Mouse (Mus musculus) hindbrain, embryonic 10.5 days (tissue): ENCODE results near the gene Olfr640. TPM values are rescaled to one million over a fixed set of nuclear protein-coding genes. Genes with fewer than 3 reads are reported as not detected.

Experiments used
- DNase-seq: peaks from one replicate; pipeline ENCODE4 v3.0.0-alpha.2; 2017; ENCODE audit warnings: low spot score
- H3K27ac ChIP-seq: fragments of 300-500 bp; sonication (generic); 2 replicates; pipeline ENCODE4 v1.5.1; 2016; ENCODE audit warnings: mild to moderate bottlenecking, moderate library complexity
- H3K27me3 ChIP-seq: fragments of 300-500 bp; sonication (generic); 2 replicates; pipeline ENCODE4 v1.6.1; 2016; ENCODE audit warnings: mild to moderate bottlenecking; ENCODE audit not compliant: poor library complexity, insufficient read depth, severe bottlenecking
- H3K36me3 ChIP-seq: fragments of 300-500 bp; sonication (generic); 2 replicates; pipeline ENCODE4 v1.6.1; 2016; ENCODE audit warnings: mild to moderate bottlenecking, moderate library complexity
- H3K4me1 ChIP-seq: fragments of 300-500 bp; sonication (generic); replicated peaks from 2 replicates; pipeline ENCODE4 v1.6.1; 2016; ENCODE audit warnings: mild to moderate bottlenecking
- H3K4me3 ChIP-seq: fragments of 300-500 bp; sonication (generic); 2 replicates; pipeline ENCODE4 v1.5.1; 2016; ENCODE audit warnings: mild to moderate bottlenecking, moderate library complexity
- H3K9me3 ChIP-seq: fragments of 300-500 bp; sonication (generic); 2 replicates; pipeline ENCODE4 v1.6.1; 2016; ENCODE audit warnings: mild to moderate bottlenecking, moderate library complexity
- WGBS: fragments of 180-500 bp; shearing (Covaris S2); methylation state at CpG from one replicate; pipeline ENCODE4 v1.1.7; 2016; 5-methylcytosine and 5-hydroxymethylcytosine counted together
- polyA plus RNA-seq: library from polyadenylated mRNA; unstranded; fragments of >200 nt; fragmentation: Nextera tagmentation; extraction: Ambion mirVana; gene quantifications from 2 replicates; pipeline ENCODE4 v1.2.1, GENCODE M21; 2016

The Olfr640 gene
- not detected in 2 replicates for polyA plus RNA-seq

DNA sequence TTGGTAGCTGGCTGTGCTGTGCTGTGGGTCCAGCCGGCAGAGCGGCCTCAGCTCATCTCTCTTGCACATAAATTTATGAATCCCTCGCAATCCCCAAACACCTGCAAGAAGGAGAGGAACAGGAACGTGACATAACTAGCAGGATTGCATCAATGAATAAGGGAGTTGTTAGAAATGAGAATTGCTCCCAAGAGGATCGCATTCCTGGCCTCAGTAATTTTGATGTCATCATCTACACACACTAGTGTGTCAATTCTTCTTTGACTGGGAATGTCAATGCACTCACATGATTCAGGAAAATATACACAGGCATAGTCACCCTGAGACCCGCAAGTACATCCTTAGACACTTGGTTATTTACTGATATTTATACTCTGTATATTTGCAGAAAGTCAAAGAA is at the start of gene Olfr640:
Olfr640 (minus strand) TSS at position 101 of the 400 bp plus-strand sequence.
- no peak within 1 kb of the TSS for H3K4me3 ChIP-seq
- no peaks in the 10 kb centered on the region for H3K4me1 ChIP-seq
- H3K9me3 ChIP-seq = no peaks in the 10 kb centered on the region
- no peaks in the 10 kb centered on the region for H3K36me3 ChIP-seq
- 82% methylated on average over 6 of the region's 6 CpGs for WGBS
- no peaks in the 10 kb centered on the region for H3K27me3 ChIP-seq
- no peak within 1 kb of the TSS for H3K27ac ChIP-seq
- no peak for DNase-seq

DNA sequence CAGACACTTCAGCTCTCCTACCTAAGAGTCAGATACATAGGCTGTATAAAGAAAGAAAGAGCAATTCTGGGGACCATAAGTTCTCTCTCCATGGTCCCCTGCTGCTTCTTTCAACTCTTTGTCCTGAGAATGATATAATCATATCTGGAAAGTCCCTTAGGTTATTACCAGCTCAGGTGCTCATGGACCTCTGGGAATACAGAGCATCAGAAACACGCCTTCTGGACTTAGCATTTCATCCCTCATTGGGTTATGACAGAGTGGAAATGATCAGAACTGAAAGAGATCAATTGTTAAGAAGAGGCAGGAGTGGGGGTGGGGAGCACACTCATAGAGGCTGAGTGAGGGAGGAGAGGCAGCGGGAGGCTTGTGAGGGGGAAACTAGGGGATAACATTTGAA is 46.4 kb upstream of the Olfr640 start, which contains the start of gene Olfr644:
Olfr644 (minus strand) TSS at position 101 of the 400 bp plus-strand sequence.
- no peak for DNase-seq
- no peaks in the 10 kb centered on the region for H3K4me1 ChIP-seq
- no peaks in the 10 kb centered on the region for H3K36me3 ChIP-seq
- WGBS = 74% methylated on average over 2 of the region's 2 CpGs
- H3K27ac ChIP-seq = no peak within 1 kb of the TSS
- no peak within 1 kb of the TSS for H3K4me3 ChIP-seq
- no peaks in the 10 kb centered on the region for H3K27me3 ChIP-seq
- H3K9me3 ChIP-seq = no peaks in the 10 kb centered on the region

DNA sequence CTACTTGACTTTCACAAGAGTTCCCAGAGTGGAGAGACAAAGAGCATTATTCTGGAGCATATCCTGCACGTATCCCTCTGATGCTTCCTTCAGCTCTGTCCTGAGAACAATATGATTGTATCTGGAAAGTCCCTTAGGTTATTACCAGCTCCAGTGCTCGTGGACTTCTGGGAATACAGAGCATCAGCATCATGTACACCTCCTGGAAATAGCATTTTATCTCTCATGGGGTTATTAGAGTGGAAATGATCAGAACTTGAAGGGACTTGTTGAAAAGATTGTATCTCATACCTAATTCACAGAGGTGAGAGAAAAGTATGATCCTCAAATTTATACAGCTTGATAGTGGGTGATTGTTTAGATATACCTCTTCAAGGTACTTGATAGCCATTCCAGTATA is 36.0 kb upstream of the Olfr640 start, which contains the start of gene 4930516K23Rik:
4930516K23Rik (minus strand) TSS at position 101 of the 400 bp plus-strand sequence.
- DNase-seq = no peak
- Histone ChIP-seq H3K4me1 (no peaks in the 10 kb centered on the region), H3K9me3 (no peaks in the 10 kb centered on the region), H3K4me3 (no peak within 1 kb of the TSS), H3K27me3 (no peaks in the 10 kb centered on the region), H3K36me3 (no peaks in the 10 kb centered on the region), H3K27ac (no peak within 1 kb of the TSS)
- WGBS = 58% methylated on average over 2 of the region's 2 CpGs

DNA sequence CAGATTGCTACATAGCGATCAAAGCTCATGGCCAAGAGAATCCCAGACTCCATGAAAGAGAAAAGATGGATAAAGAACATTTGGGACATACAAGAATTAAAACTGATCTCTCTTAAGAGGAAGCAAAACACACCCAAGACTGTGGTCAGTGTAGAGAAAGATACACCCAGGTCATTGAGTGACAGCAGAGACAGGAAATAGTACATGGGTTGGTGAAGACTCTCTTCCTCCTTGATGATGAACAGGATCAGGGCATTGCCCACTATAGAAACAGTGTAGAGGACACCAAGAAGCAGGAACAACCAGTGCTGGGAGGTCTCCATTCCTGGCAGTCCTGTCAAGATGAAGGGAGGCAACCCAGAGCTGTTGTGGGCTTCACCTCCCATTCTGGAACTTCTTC is 33.8 kb upstream of the Olfr640 start:
- no peaks in the 10 kb centered on the region for H3K9me3 ChIP-seq
- WGBS = 89% methylated on average over 1 of the region's 1 CpGs

DNA sequence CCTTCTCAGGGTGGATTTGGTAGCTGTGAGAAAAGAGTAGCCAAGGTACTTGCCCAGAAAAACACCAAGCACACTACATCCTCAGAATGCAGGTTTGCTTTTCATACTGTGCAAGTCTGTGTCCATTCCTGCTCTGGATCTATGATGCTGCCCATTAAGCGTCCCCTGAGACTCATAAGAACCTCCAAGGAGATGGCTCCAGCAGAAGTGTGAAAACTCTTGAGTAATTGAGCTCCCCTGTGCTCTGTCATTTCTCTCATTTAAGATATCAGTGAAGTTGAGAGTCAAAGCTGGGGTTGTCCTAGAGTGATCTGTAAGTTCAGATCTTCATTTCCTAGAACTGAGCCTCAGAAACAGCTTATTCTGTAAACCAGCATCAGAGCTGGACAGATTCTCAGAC is 27.2 kb upstream of the Olfr640 start, which contains the start of gene Olfr642:
Olfr642 (minus strand) TSS at position 101 of the 400 bp plus-strand sequence.
- WGBS = 74% methylated on average over 1 of the region's 1 CpGs
- DNase-seq = no peak
- Histone ChIP-seq H3K27me3 (no peaks in the 10 kb centered on the region), H3K4me1 (no peaks in the 10 kb centered on the region), H3K36me3 (no peaks in the 10 kb centered on the region), H3K27ac (no peak within 1 kb of the TSS), H3K4me3 (no peak within 1 kb of the TSS), H3K9me3 (no peaks in the 10 kb centered on the region)

More for the DNA sequence above, 33.8 kb upstream of the Olfr640 start:
- Histone ChIP-seq H3K27me3 (no peaks in the 10 kb centered on the region), H3K27ac (no peak overlapping the region), H3K36me3 (no peaks in the 10 kb centered on the region), H3K4me3 (no peak overlapping the region), H3K4me1 (no peaks in the 10 kb centered on the region)
- no peak for DNase-seq

DNA sequence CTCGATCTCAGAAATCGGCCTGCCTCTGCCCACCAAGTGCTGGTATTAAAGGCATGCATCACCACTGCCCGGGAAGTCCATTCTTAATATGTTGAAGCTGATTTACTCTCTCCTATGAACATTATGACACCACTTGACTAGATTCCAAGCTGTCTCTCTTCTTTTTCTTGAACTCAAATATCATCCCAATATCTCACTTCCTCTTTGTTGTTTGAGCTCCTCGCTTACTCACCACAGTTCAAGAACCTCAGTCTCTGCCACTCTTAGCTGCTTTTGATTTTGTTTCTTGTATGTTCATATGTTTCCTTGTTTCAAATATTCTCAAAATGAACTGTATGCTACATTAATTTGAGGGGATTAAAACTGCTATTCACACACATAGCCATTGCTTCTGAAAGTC is 25.4 kb upstream of the Olfr640 start:
- DNase-seq = no peak
- H3K27me3 ChIP-seq = no peaks in the 10 kb centered on the region
- no peaks in the 10 kb centered on the region for H3K36me3 ChIP-seq
- H3K4me1 ChIP-seq = no peaks in the 10 kb centered on the region
- H3K27ac ChIP-seq = no peak overlapping the region
- H3K9me3 ChIP-seq = no peaks in the 10 kb centered on the region
- no peak overlapping the region for H3K4me3 ChIP-seq
- 90% methylated on average over 4 of the region's 4 CpGs for WGBS

DNA sequence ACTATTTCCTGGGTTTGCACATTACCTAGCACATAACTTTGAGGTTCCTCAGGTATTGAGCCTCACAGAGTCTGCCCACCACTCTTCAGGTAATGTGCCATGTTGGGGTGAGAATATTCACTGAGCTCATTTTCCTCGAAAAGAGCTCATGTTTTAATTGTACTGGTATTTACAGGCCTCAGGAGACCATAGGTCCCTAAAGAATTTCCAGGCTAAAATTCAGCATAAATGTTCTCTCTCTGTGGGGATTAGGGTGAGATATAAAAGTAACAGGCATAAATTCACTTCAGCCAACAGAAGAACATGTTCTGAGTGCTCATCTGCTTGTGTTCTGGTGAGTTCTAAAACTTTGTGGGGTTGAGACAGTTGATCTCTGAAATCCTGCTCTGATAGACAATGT is 9.8 kb upstream of the Olfr640 start, which contains the start of gene Olfr641:
Olfr641 (plus strand) TSS at position 301 of the 400 bp plus-strand sequence.
- DNase-seq = no peak
- no peaks in the 10 kb centered on the region for H3K4me1 ChIP-seq
- H3K36me3 ChIP-seq = no peaks in the 10 kb centered on the region
- H3K4me3 ChIP-seq = no peak within 1 kb of the TSS
- no peak within 1 kb of the TSS for H3K27ac ChIP-seq
- WGBS = 72% methylated on average over 1 of the region's 1 CpGs
- no peaks in the 10 kb centered on the region for H3K27me3 ChIP-seq
- no peaks in the 10 kb centered on the region for H3K9me3 ChIP-seq

DNA sequence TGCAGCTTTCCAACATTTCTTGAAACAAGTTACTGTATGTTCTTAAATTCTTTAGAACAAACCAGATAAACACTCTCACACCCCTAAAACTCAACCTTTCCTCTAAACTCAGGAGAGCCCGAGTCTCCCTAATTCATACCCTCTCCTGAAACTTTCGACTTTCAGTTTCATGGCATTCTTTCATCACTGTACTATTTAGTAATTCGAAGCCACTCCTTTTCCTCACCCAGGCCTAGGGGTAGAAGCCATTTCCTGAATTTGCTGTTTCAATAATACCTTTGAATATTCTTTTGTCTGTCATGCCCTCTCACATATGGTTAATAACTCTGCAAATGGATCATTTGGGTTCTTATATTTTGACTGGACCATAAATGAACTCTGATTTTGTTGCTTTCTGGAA is 1.6 kb upstream of the Olfr640 start:
- 83% methylated on average over 3 of the region's 3 CpGs for WGBS
- Histone ChIP-seq H3K27me3 (no peaks in the 10 kb centered on the region), H3K27ac (no peak overlapping the region), H3K4me3 (no peak overlapping the region), H3K9me3 (no peaks in the 10 kb centered on the region), H3K36me3 (no peaks in the 10 kb centered on the region), H3K4me1 (no peaks in the 10 kb centered on the region)
- no peak for DNase-seq

DNA sequence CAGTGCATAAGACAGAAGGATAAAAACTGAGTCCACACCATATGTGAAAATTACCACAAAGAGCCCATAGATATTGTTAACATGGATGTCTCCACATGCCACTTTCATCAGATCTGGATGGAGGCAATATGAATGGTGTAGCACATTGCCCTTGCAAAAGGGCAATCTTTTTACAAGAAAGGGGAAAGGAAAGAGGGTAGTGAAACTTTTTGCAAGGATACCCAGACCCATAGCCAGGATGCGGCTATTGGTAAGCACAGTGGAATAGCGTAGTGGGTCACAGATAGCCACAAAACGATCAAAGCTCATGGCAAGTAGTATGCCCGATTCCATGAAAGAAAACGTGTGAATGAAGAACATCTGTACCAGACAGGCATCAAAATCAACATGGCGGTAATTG is 3.7 kb downstream of the Olfr640 start:
- 95% methylated on average over 6 of the region's 6 CpGs for WGBS
- H3K4me3 ChIP-seq = no peak overlapping the region
- H3K27ac ChIP-seq = no peak overlapping the region
- no peaks in the 10 kb centered on the region for H3K4me1 ChIP-seq
- no peaks in the 10 kb centered on the region for H3K27me3 ChIP-seq
- no peaks in the 10 kb centered on the region for H3K36me3 ChIP-seq
- H3K9me3 ChIP-seq = no peaks in the 10 kb centered on the region
- DNase-seq = no peak

DNA sequence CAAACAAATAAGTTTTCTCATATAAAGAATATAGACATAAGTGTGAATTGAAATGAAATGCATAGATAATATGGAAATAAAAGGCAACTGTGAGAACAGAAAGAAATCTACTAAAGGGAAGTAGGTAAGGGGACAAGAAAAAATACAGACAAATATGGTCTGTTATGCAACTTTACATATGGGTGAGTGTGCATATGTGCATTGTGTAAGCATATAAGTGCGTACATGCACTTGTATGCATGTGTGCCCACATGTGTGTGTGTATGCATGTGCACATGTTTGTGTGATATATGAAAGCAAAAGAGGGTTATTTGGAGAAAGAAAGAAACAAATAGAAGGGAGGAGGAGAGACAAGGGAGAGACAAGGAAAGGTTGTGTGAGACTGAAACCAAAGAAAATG is 6.4 kb downstream of the Olfr640 start:
- no peak for DNase-seq
- Histone ChIP-seq H3K4me1 (no peaks in the 10 kb centered on the region), H3K9me3 (no peaks in the 10 kb centered on the region), H3K27ac (no peak overlapping the region), H3K4me3 (no peak overlapping the region), H3K27me3 (no peaks in the 10 kb centered on the region), H3K36me3 (no peaks in the 10 kb centered on the region)
- 78% methylated on average over 1 of the region's 1 CpGs for WGBS

DNA sequence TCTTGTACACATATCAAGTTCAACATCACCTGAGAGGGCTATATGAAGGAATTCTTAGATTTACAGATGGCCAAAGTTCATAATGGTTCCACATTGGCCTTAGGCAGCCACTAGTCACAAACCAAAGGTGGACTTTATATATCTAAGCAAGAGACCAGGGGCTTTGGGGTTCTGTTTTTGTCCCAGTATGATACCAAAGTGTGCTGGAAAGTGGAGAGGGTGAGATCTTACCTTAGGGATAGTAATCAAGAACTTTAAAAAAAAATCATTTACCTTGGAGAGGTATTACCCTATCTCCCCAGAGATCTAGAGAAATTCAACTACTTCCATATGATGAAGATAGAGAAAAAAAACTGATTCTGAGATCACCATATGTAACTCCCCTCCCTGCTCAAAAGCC is 8.2 kb downstream of the Olfr640 start, which contains the start of gene Olfr639:
Olfr639 (minus strand) TSS at position 101 of the 400 bp plus-strand sequence.
- H3K36me3 ChIP-seq = no peaks in the 10 kb centered on the region
- DNase-seq = no peak
- H3K4me3 ChIP-seq = no peak within 1 kb of the TSS
- H3K27ac ChIP-seq = no peak within 1 kb of the TSS
- no peaks in the 10 kb centered on the region for H3K4me1 ChIP-seq
- no peaks in the 10 kb centered on the region for H3K9me3 ChIP-seq
- no peaks in the 10 kb centered on the region for H3K27me3 ChIP-seq

DNA sequence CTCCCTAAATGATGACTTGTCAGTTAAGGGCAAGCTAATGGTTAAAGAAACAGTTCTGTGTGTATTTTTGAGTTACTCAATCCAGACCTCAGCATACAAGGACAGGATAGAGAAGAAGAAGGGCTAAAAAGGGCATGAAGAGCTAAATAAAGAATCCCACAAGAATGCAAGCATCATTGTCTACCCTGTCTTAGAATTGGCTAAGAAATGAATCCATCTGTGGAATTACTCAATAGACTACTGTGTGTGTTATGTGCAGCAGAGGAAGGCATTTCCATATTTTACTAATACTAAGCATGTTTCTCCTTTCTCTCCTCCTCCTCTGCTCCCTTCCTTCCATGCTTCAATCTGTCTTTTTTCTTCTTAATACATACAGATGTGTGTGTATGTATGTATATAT is 26.2 kb downstream of the Olfr640 start:
- Histone ChIP-seq H3K27ac (no peak overlapping the region), H3K4me1 (no peaks in the 10 kb centered on the region), H3K36me3 (no peaks in the 10 kb centered on the region), H3K27me3 (no peaks in the 10 kb centered on the region), H3K4me3 (no peak overlapping the region), H3K9me3 (no peaks in the 10 kb centered on the region)
- no peak for DNase-seq

DNA sequence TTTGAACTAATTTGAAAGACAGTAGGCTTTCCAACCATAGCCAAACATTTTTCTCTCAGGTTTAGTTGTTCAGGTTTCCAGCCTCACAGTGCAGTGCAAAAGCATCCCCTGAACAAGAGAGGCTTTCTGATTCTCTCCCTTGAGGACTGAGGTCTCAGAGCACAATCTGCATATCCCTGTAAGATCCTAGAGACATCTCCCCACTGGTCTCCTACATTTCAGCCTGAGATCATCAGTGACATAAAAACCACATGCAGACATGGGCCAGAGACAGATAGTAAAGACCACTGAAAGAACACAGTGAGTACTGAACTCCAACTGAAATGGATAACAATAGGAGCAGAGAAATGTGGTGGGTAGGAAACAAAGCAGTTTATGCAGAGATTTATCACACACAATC is 26.9 kb downstream of the Olfr640 start, which contains the start of gene Olfr638:
Olfr638 (plus strand) TSS at position 301 of the 400 bp plus-strand sequence.
- H3K27me3 ChIP-seq = no peaks in the 10 kb centered on the region
- H3K4me1 ChIP-seq = no peaks in the 10 kb centered on the region
- no peak within 1 kb of the TSS for H3K4me3 ChIP-seq
- H3K27ac ChIP-seq = no peak within 1 kb of the TSS
- no peaks in the 10 kb centered on the region for H3K36me3 ChIP-seq
- H3K9me3 ChIP-seq = no peaks in the 10 kb centered on the region
- no peak for DNase-seq

DNA sequence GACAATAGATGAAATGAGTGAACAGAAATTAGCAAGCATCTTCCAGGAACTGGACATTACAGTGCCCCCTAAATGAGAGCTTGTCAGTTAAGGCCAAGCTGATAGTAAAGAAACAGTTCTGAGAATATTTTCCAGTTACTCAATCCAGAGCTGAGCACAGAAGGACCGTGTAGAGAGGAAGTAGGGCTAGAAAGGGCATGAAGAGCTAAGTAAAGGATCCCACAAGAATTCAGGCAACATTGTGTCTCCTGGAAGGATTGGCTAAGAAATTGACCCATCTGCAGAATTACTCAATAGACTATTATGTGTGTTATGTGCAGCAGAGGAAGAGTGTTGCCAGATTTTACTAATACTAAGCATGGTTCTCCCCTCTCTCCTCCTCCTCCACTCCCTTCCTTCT is 53.6 kb downstream of the Olfr640 start:
- H3K4me1 ChIP-seq = no peaks in the 10 kb centered on the region
- H3K27me3 ChIP-seq = no peaks in the 10 kb centered on the region
- 79% methylated on average over 1 of the region's 1 CpGs for WGBS
- H3K4me3 ChIP-seq = no peak overlapping the region
- no peaks in the 10 kb centered on the region for H3K36me3 ChIP-seq
- H3K9me3 ChIP-seq = no peaks in the 10 kb centered on the region
- no peak overlapping the region for H3K27ac ChIP-seq
- no peak for DNase-seq
